Mouse (Mus musculus): Measurements from ENCODE around the gene Rab40c.

Rab40c gene

GRCm38 (mm10) chr17:25841117-25841880 is 78.2 kb downstream of the Rab40c start, which contains the start of gene Gm20683:
Gm20683 (minus strand) TSS chr17:25841763.
- no peak for DNase-seq

DNA sequence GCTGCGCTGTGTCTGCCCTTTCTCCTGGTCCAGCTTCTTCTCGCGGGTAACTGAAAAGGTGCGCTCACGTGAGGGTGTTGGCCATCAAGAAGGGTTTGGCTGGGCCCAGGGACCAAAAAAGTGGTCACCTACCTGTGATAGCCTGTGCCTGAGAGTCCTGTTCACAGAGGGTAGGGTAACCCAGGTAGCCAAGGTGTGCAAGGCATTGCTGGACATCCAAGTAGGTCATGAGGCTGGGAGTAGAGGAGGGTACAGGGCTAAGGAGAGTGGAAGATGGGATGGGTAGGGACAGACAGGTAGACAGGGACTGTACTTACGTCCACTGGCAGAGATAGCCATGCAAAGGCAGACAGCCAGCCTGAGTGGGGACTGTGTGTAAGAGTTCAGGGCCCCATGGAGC is 79.0 kb downstream of the Rab40c start:
- no peak for DNase-seq

GRCm38 (mm10) chr17:25839455-25840235 is 79.9 kb downstream of the Rab40c start:
- no peak for DNase-seq

DNA sequence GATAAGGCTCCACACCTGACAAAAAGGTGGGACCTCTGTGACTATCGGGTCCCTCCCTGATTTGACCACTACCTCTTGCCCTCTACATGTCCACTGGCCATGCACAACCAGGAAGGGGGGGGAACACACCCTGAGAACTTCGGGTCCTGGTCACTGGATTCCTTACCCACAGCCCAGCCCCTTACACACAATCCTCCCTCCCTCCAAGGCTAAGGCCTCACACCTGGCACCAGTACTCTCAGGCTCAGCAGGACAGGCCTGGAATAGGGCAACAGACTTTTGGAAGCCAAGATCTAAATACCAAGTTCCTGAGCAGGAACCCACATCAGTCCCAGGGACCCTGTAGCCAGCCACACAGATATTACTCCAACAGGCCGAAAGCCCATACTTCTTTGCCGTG is 80.6 kb downstream of the Rab40c start:
- no peak for DNase-seq

GRCm38 (mm10) chr17:25837533-25837932 is 82.0 kb downstream of the Rab40c start:
- DNase-seq = no peak

DNA sequence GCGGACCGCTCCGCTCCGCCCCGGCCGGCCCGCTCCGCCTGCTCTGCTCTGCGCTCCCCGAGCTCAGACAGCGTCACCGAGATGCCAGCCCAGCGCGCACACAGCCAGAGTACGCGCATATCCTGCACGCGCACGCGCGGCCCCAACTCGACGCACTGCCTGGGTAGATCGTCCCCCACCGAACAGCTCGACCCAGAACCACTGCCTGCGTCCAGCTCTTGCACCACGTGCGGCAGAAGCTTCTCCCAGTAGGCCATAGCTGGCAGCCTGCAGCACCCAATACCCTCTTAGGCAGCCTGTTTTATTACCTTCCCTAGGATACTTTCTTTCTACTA is 82.5 kb downstream of the Rab40c start, which contains the start of gene Rhbdl1:
TSS of gene Rhbdl1 (minus strand) at position 220 of the 335 bp plus-strand sequence.
- DNase-seq = peak; percentile 57

DNA sequence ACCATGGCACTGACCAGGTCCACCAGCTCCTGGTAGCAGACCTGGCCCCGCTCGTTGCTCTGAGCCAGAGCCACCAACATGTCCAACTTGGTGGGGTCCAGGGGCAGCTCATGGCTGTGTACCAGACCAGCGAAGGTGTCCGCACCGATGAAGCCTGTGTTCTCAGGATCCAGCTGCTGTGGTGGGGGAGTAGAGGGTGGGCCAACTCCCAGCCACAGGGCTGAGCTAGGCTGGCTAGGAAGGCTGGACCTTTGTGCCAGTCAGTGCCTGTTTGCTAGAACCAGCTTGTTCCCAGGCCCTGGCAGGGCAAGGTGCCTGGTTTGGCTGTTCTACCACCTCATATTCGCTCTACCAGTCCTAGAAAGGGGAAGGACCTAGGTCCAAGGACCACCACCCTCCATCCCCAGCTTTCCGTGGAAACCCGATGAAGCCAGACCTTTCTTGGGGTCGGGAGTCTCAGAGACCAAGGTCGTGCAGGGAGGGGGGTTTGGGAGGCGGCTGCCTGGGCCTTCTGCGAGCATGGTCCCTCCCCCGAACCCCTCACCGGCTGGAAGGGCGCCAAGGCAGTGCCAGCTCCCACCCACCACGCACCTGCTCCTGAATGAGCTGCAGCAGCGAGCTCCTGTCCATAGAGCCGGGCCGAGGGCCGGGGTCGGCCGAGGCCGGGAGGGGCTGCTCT is 83.0 kb downstream of the Rab40c start:
- DNase-seq = no peak

- no peak for DNase-seq
Measured at GRCm38 (mm10) chr17:25835816-25836215, 83.7 kb downstream of the Rab40c start.

DNA sequence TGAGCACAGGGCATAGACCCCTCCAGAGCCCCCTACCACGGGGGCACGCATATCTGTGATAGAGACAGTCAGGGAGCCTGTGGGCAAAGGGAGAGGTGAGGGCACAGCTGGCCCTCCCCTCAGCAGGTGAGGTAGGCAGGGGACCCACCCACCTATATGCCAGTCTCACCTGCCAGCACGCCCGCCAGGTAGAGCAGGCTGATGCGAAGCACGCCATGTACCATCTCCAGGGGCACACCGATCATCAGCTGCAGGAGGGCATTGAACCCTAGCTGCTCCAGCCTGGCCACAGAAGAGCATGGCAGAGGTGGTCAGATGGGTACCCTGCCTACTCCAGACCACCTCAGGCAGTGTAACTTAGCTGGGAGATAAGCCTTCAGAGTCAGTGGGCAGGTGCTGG is 84.2 kb downstream of the Rab40c start:
- no peak for DNase-seq

DNA sequence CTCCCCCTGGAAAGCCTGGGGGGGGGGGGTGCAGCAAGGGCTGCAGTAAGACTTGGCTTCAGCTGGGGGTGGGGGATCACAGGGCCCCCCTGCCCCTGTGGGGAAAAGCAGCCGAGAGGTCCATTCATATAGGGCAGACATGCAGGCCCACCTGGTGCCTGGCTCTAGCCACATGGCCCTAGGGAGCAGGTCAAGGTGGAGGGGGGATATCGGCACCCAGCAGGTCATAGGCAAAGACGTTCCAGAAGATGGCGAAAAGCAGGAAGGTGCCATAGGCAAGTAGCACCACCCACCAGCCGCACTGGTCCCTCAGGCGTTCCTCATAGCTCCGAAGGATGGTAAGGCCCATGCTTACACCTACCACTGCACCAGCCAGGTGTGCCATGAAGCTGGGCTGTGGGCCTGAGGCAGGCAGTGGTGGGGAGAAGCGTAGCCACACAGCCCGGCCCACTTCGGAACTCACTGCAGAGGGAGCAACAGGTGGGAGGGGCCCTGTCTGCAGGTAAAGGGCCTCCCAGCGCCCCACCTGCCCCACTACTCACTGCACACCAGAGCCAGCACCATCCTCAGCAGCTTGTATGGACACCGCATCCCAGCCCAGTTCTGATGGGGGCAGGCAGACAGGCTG is 84.8 kb downstream of the Rab40c start:
- no peak for DNase-seq

GRCm38 (mm10) chr17:25833961-25834594 is 85.4 kb downstream of the Rab40c start:
- DNase-seq = no peak

- DNase-seq = peak; percentile 89
Measured at GRCm38 (mm10) chr17:25833291-25833663, 86.2 kb downstream of the Rab40c start, which contains the start of gene Stub1. Stub1 (minus strand) TSS chr17:25833404.

DNA sequence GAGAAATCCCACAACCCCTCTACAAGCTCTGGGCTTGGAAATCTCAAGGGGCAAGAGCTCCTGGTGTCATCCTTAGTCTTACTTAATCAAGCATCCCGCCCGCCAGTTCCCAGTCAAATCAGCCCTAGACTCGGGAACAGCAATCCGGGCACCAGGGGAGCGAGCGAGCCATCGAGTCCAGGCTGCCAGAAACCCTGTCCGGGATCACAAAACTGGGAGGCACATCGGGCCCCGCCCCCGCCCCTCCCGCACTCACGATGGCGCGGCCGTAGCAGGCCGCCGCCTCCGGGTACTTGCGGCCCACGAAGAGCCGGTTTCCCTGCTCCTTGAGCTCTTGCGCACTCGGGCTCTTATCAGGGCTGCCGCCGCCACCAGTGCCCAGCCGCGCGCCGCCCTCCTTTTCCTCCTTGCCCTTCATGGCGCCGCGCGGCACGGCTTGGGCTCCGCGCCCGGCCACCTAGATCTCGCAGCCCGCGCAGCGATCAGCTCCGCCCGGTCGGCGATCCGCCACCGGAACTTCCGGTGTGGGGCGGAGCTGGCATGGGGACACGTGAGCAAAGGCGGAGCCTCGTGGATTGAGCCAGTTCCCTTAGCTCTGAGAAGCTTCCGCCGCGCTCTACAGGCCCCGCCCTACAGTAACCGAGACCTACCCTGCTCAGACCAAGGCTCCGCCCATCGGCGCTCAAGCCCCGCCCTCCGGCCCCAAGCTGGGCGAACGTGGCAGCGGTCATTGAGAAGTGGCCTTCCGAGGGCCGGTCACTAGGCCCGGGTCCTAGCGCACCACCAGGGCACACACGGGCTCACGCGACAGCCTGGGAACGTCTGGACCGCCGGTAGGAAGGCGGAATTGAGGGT is 86.9 kb downstream of the Rab40c start:
- DNase-seq = peak; percentile 100
